Mouse (Mus musculus) hindbrain, embryonic 11.5 days (tissue): Measurements from ENCODE around the gene Snx4. TPM values are rescaled to one million over a fixed set of nuclear protein-coding genes. Genes with fewer than 3 reads are reported as not detected.

ENCODE experiments used
- ATAC-seq: fragments of 200-750 bp; cut with Nextera tagmentation; 2 replicates; pipeline ENCODE4 v1.8.0; 2017; ENCODE audit warnings: mild to moderate bottlenecking, moderate TSS enrichment, moderate library complexity; ENCODE audit not compliant: low FRiP score
- DNase-seq: peaks from one replicate; pipeline ENCODE4 v3.0.0-alpha.2; 2015; ENCODE audit warnings: low spot score
- H3K27ac ChIP-seq: fragments of 300-500 bp; sonication (generic); 2 replicates; pipeline ENCODE4 v1.5.1; 2014; ENCODE audit warnings: mild to moderate bottlenecking, low read depth, low read length
- H3K27me3 ChIP-seq: fragments of 300-500 bp; sonication (generic); 2 replicates; pipeline ENCODE4 v1.6.1; 2014; ENCODE audit warnings: mild to moderate bottlenecking, low read length, moderate library complexity, mixed read lengths; ENCODE audit not compliant: control insufficient read depth, insufficient read depth
- H3K36me3 ChIP-seq: fragments of 300-500 bp; sonication (generic); 2 replicates; pipeline ENCODE4 v1.6.1; 2014; ENCODE audit warnings: mild to moderate bottlenecking, low read length, moderate library complexity, mixed read lengths; ENCODE audit not compliant: control insufficient read depth, insufficient read depth
- H3K4me1 ChIP-seq: fragments of 300-500 bp; sonication (generic); replicated peaks from 2 replicates; pipeline ENCODE4 v1.6.1; 2014; ENCODE audit warnings: low read length, mixed read lengths; ENCODE audit not compliant: control insufficient read depth, insufficient read depth
- H3K4me2 ChIP-seq: fragments of 300-500 bp; sonication (generic); replicated peaks from 2 replicates; pipeline ENCODE4 v1.6.1; 2014; ENCODE audit warnings: mild to moderate bottlenecking, low read depth, low read length
- H3K4me3 ChIP-seq: fragments of 300-500 bp; sonication (generic); 2 replicates; pipeline ENCODE4 v1.5.1; 2014; ENCODE audit warnings: low read depth, low read length
- H3K9ac ChIP-seq: fragments of 300-500 bp; sonication (generic); 2 replicates; pipeline ENCODE4 v1.6.1; 2014; ENCODE audit warnings: low read depth, low read length
- H3K9me3 ChIP-seq: fragments of 300-500 bp; sonication (generic); 2 replicates; pipeline ENCODE4 v1.6.1; 2016; ENCODE audit warnings: low read length; ENCODE audit not compliant: control insufficient read depth
- WGBS: fragments of 180-500 bp; shearing (Covaris S2); extraction: QIAGEN DNeasy Blood & Tissue Kit; methylation state at CpG from one replicate; pipeline ENCODE4 v1.1.7; 2014; 5-methylcytosine and 5-hydroxymethylcytosine counted together
- polyA plus RNA-seq: library from polyadenylated mRNA; unstranded; fragments of >200 nt; fragmentation: Nextera tagmentation; extraction: Ambion mirVana; gene quantifications from 2 replicates; pipeline ENCODE4 v1.2.1, GENCODE M21; 2014

The Snx4 gene
- polyA plus RNA-seq, 1 experiment from 2014 or later = 77.2 TPM

- Histone ChIP-seq H3K4me1 (no peaks in the 10 kb centered on the region), H3K27ac (no peak overlapping the region), H3K27me3 (no peaks in the 10 kb centered on the region), H3K9me3 (no peaks in the 10 kb centered on the region), H3K4me2 (no peak overlapping the region), H3K36me3 (no peaks in the 10 kb centered on the region), H3K9ac (no peak overlapping the region), H3K4me3 (no peak overlapping the region)
- ATAC-seq (no peak), DNase-seq (no peak)
- WGBS = 86% methylated on average over 3 of the region's 3 CpGs
Measured at GRCm38 (mm10) chr16:33259824-33260223, 8.6 kb downstream of the Snx4 start.

- Histone ChIP-seq H3K4me3 (no peak overlapping the region), H3K27me3 (no peaks in the 10 kb centered on the region), H3K27ac (no peak overlapping the region), H3K4me1 (no peaks in the 10 kb centered on the region), H3K4me2 (no peak overlapping the region), H3K36me3 (no peaks in the 10 kb centered on the region), H3K9ac (no peak overlapping the region), H3K9me3 (no peaks in the 10 kb centered on the region)
- ATAC-seq (no peak), DNase-seq (no peak)
- 90% methylated on average over 8 of the region's 8 CpGs for WGBS
Measured at GRCm38 (mm10) chr16:33260825-33261224, 9.6 kb downstream of the Snx4 start.

- H3K4me3 ChIP-seq = no peak overlapping the region
- no peaks in the 10 kb centered on the region for H3K36me3 ChIP-seq
- H3K4me1 ChIP-seq = no peaks in the 10 kb centered on the region
- H3K4me2 ChIP-seq = no peak overlapping the region
- no peak for ATAC-seq
- H3K27ac ChIP-seq = no peak overlapping the region
- no peaks in the 10 kb centered on the region for H3K9me3 ChIP-seq
- 89% methylated on average over 2 of the region's 2 CpGs for WGBS
- DNase-seq = no peak
- no peak overlapping the region for H3K9ac ChIP-seq
- H3K27me3 ChIP-seq = no peaks in the 10 kb centered on the region
Measured at GRCm38 (mm10) chr16:33261584-33262061, 10.4 kb downstream of the Snx4 start.

- ATAC-seq = no peak
- no peak overlapping the region for H3K9ac ChIP-seq
- H3K27ac ChIP-seq = no peak overlapping the region
- no peaks in the 10 kb centered on the region for H3K4me1 ChIP-seq
- no peaks in the 10 kb centered on the region for H3K36me3 ChIP-seq
- H3K9me3 ChIP-seq = no peaks in the 10 kb centered on the region
- H3K27me3 ChIP-seq = no peaks in the 10 kb centered on the region
- DNase-seq = no peak
- 92% methylated on average over 1 of the region's 1 CpGs for WGBS
- no peak overlapping the region for H3K4me3 ChIP-seq
- H3K4me2 ChIP-seq = no peak overlapping the region
Measured at GRCm38 (mm10) chr16:33262096-33262495, 10.9 kb downstream of the Snx4 start.

GRCm38 (mm10) chr16:33267616-33268253, 16.5 kb downstream of the Snx4 start:
- Histone ChIP-seq H3K27me3 (no peaks in the 10 kb centered on the region), H3K9me3 (no peaks in the 10 kb centered on the region), H3K4me2 (no peak overlapping the region), H3K36me3 (peaks cover 2% of the 10 kb centered on the region; the same call in 1 of the 2 replicates), H3K4me3 (no peak overlapping the region), H3K27ac (no peak overlapping the region), H3K9ac (no peak overlapping the region), H3K4me1 (no peaks in the 10 kb centered on the region)
- 92% methylated on average over 9 of the region's 9 CpGs for WGBS
- DNase-seq (no peak), ATAC-seq (no peak)

GRCm38 (mm10) chr16:33271824-33272223, 20.6 kb downstream of the Snx4 start:
- Histone ChIP-seq H3K4me1 (no peaks in the 10 kb centered on the region), H3K4me3 (no peak overlapping the region), H3K27me3 (no peaks in the 10 kb centered on the region), H3K9me3 (no peaks in the 10 kb centered on the region), H3K9ac (no peak overlapping the region), H3K36me3 (peaks cover 2% of the 10 kb centered on the region; the same call in 1 of the 2 replicates), H3K27ac (no peak overlapping the region), H3K4me2 (no peak overlapping the region)
- 97% methylated on average over 4 of the region's 4 CpGs for WGBS
- DNase-seq = no peak
- ATAC-seq = no peak

- ATAC-seq (no peak), DNase-seq (no peak)
- Histone ChIP-seq H3K9me3 (no peaks in the 10 kb centered on the region), H3K36me3 (no peaks in the 10 kb centered on the region), H3K4me1 (no peaks in the 10 kb centered on the region), H3K27ac (no peak overlapping the region), H3K9ac (no peak overlapping the region), H3K27me3 (no peaks in the 10 kb centered on the region), H3K4me3 (no peak overlapping the region), H3K4me2 (no peak overlapping the region)
- 100% methylated on average over 1 of the region's 1 CpGs for WGBS
Measured at GRCm38 (mm10) chr16:33283079-33283478, 31.8 kb downstream of the Snx4 start.

- H3K27me3 ChIP-seq = no peaks in the 10 kb centered on the region
- WGBS = 82% methylated on average over 9 of the region's 9 CpGs
- no peak overlapping the region for H3K4me3 ChIP-seq
- H3K9me3 ChIP-seq = no peaks in the 10 kb centered on the region
- H3K36me3 ChIP-seq = peaks cover 17% of the 10 kb centered on the region
- ATAC-seq = no peak
- no peak overlapping the region for H3K4me2 ChIP-seq
- DNase-seq = no peak
- H3K9ac ChIP-seq = no peak overlapping the region
- H3K4me1 ChIP-seq = no peaks in the 10 kb centered on the region
- H3K27ac ChIP-seq = no peak overlapping the region
Measured at GRCm38 (mm10) chr16:33288536-33288935, 37.3 kb downstream of the Snx4 start.

GRCm38 (mm10) chr16:33289981-33290380, 38.7 kb downstream of the Snx4 start:
- H3K36me3 ChIP-seq = peaks cover 23% of the 10 kb centered on the region
- 86% methylated on average over 7 of the region's 7 CpGs for WGBS
- ATAC-seq = no peak

More at GRCm38 (mm10) chr16:33289981-33290380, 38.7 kb downstream of the Snx4 start:
- no peak overlapping the region for H3K27ac ChIP-seq
- no peak overlapping the region for H3K9ac ChIP-seq
- no peak overlapping the region for H3K4me3 ChIP-seq
- no peak overlapping the region for H3K4me2 ChIP-seq
- H3K4me1 ChIP-seq = no peaks in the 10 kb centered on the region
- H3K9me3 ChIP-seq = no peaks in the 10 kb centered on the region
- no peaks in the 10 kb centered on the region for H3K27me3 ChIP-seq
- DNase-seq = no peak
